Mouse (Mus musculus) kidney, postnatal 4 days (tissue): ENCODE data around the gene Plxna4.

ENCODE experiments used
- DNase-seq, 2 experiments: peaks; one replicate each; pipeline ENCODE4 v3.0.0; 2021; ENCODE audit warnings: mixed read lengths in 2 of 2

Plxna4 gene

GRCm38 (mm10) chr6:32588056-32588671 is at the start of gene Plxna4:
Gene Plxna4, minus strand, starts transcription at chr6:32588192.
- peak; percentile 81 to 88 for DNase-seq

DNA sequence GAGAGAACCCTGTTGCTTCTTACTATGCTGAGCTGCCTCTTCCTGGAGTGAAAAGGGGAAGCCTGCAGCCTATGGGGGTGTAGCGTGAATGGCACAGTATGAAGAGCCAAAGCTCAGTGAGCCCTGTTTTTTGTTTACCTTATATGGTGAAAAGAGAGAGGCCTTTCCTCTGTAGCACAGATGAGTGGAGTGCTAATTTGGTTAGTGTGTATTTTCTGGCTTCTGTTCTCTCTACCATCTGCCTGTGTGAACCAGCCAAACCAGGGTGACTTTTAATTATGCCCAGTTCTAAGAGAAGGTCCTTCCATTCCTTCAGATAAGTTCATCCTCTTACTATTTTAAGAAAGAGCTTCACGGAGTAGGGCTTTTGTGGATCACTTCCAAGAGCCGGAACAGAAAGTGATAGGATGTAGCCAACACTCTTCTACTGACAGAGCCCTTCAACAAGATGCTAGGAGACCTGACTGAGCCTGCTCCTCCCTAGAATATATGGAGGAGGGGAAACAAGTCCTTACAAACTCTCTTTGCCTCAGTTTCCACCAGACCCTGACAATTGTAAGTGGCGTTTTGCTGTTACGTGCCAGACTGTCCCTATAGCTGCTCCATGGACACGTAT is 49.7 kb upstream of the Plxna4 start:
- DNase-seq = no peak

GRCm38 (mm10) chr6:32610712-32611111 is 22.7 kb upstream of the Plxna4 start:
- DNase-seq = no peak

GRCm38 (mm10) chr6:32606787-32607186 is 18.8 kb upstream of the Plxna4 start:
- no peak for DNase-seq

GRCm38 (mm10) chr6:32605581-32605980 is 17.6 kb upstream of the Plxna4 start:
- DNase-seq = no peak

DNA sequence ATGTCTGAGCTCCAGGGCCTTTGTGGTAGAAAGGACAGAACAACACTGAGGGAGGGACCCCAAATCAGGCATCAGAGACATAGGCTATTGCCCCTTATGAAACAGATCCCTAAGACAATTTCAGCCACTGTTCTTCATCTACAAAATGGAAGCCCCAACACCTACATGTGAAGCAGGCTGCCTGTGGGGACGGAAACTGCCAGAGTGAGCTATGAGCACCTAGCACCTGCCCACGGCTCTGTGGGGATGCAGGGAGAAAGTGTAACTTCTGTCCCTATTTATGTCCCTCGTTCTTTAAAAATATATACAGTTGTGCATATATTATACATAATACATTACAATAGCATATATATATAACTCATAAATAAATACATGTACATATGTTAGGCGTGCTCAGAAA is 16.9 kb upstream of the Plxna4 start:
- DNase-seq = no peak

- no peak for DNase-seq
These were observed 14.1 kb upstream of the Plxna4 start for GRCm38 (mm10) chr6:32602130-32602529.

DNA sequence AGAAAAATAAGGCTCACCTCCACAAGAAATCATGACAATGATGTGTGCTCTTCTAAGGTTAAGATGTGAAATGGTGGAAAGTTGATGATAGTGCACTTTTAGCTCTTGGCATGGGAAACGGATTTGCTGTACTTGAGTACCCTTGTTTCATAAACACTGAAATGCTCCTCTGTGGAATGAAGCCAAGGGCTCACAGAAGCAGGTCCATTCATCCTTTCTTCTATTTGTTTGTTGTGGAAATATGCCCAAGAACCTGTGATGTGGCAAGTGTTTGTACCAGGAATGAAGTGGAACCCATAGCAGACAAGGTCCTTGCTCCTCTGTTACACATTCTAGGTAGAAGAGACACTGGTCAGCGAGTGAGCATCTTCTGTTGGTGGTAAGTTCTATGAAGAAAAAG is 13.3 kb upstream of the Plxna4 start:
- DNase-seq = no peak

DNA sequence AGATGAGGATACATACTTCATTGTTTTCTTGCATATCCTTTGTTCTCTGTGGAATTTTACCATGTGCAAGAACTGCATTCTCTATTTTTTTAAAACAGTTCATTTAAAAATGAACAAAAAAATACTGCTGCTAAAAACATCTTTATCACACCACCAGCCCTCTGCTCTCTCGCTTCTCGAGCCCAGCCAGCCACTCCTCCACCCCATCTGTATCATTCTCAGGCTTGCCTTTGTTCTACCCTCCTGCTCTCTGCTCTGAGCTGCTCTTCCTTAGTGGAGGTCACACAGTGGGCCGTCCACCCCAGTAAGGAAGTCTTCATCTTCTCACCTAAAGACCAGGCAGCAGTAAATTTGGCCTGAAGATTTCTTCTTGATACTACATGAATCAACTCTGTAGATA is 7.6 kb upstream of the Plxna4 start:
- DNase-seq = no peak

GRCm38 (mm10) chr6:32590979-32591758 is 3.2 kb upstream of the Plxna4 start:
- peak; percentile 85 for DNase-seq

- no peak for DNase-seq
These were observed 1.6 kb upstream of the Plxna4 start for GRCm38 (mm10) chr6:32589632-32590031.

GRCm38 (mm10) chr6:32587136-32588009 is 619 bp downstream of the Plxna4 start:
- DNase-seq = peak; percentile 64 to 70

DNA sequence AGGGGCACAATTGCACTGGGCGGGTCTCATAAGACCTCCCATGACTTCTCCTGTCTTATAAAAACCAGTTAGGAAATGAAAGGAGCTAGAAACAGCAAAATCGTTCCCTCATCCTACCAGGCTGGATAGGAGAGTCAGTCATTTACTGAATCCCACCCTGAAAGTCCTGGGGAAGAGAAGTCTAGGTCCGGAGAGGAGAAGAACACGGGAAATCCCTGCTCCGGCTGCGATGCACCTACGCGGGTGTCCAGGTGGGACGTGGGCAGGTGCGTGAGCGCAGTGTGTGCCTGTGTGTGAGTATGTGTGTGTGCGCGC is 1.2 kb downstream of the Plxna4 start:
- DNase-seq = no peak

DNA sequence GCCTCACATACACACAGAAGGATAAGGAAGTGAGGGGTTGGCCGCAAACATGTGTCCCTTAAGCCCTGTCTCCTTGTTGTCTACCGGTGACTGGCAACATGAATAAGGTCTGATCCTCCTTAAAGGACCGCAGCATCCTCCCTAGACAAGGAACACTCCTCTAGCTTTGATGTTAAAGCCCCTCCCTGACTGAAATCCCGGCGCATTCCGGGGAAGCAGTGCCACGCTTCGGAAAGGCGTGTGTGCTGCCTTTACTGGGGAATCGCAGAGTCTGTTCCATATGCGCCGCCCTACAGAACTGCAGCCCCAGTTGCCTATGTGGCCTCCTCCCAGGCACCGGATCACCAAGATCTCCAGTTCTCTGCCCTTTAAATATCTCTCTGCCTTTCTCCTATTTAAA is 1.6 kb downstream of the Plxna4 start:
- peak; percentile 30 to 45 for DNase-seq

DNA sequence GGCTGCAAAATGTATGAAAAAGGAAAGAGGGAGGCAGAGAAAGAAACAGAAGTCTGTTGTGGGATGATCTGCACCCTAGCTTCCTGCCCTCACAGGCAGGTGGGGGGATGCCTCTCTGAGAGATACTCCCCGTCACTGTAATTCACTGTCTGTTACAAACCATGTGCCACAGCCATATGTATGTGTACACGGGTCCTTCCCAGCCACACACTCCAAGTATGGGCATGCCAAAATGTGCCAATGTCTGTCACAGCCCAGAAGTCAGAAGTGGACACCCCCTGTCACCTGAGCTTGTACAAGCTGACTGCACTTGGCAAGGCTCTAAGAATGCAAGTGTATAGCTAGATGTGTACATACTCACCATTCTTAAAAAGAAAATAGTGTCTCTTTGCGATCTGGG is 2.8 kb downstream of the Plxna4 start:
- no peak for DNase-seq

DNA sequence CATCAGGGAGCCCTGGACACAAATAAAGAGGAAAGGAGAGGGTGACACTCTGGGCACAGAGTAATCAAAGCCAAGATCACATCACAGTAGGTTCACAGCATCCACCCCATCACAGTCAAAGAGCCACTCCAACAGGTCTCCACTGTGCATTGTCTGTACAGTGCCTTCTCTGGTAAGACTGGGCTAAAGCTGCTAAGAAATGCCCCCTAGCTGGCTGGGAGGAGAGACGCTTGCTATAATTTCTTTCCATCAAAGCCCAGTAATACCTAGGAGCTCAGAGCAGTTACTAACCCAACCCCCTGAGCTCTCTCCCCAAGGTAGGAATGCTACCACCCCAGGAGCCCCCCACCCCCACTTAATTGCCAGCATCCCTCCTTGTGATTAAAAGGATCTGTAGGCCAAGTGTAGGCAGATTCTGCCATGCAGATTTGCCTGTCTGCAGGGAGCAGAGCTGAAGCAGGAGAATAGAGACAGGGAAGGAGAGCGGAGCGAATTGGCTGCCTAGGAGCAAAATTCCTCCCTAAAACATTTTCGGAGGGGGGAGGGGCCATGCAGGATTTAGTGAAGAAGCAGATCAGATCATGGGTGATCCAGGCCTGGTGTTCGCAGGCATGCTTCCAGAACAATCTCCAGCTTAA is 3.6 kb downstream of the Plxna4 start:
- DNase-seq = peak in 1 of 2 experiments; percentile 19

DNA sequence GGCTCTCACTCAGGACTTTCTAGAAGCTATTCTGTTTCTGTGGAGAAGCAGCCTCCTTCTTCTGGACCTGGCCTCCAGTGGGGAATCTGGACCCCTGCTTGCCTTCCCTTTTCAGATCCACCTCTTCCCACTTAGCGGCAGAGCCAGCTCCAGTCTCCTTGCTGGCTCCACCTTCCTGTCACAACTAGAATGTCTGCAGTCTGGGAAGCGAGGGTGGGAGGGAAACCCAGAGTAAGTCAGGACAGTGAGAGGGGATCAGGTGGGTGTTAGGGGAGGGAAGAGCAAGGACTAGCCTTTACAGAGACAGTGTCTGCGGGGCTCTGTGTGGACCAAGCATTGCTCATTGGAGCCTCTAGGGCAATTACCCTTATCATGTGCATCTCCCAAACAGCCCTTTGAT is 4.4 kb downstream of the Plxna4 start:
- no peak for DNase-seq

GRCm38 (mm10) chr6:32571485-32571884 is 16.5 kb downstream of the Plxna4 start:
- no peak for DNase-seq

GRCm38 (mm10) chr6:32570445-32570844 is 17.5 kb downstream of the Plxna4 start:
- DNase-seq = no peak

GRCm38 (mm10) chr6:32569919-32570318 is 18.1 kb downstream of the Plxna4 start:
- no peak for DNase-seq

GRCm38 (mm10) chr6:32546915-32547314 is 41.1 kb downstream of the Plxna4 start:
- no peak for DNase-seq

GRCm38 (mm10) chr6:32544021-32544420 is 44.0 kb downstream of the Plxna4 start:
- DNase-seq = no peak

GRCm38 (mm10) chr6:32540155-32540554 is 47.8 kb downstream of the Plxna4 start:
- DNase-seq = no peak
